Mouse (Mus musculus) cerebellum, adult 2 months (tissue): ENCODE data around the gene Pdcd2.

Experiments
- CTCF ChIP-seq: fragments of 200-500 bp; IDR thresholded peaks from 2 replicates; pipeline ENCODE4 v1.5.1; 2011; ENCODE audit warnings: low read depth, mild to moderate bottlenecking, control low read depth, low read length, moderate library complexity, borderline replicate concordance; ENCODE audit not compliant: insufficient read depth
- POLR2A ChIP-seq: fragments of 200-500 bp; IDR thresholded peaks from 2 replicates; pipeline ENCODE4 v1.6.1; 2011; ENCODE audit warnings: low read length, control low read depth, borderline replicate concordance; ENCODE audit not compliant: insufficient read depth

DNA sequence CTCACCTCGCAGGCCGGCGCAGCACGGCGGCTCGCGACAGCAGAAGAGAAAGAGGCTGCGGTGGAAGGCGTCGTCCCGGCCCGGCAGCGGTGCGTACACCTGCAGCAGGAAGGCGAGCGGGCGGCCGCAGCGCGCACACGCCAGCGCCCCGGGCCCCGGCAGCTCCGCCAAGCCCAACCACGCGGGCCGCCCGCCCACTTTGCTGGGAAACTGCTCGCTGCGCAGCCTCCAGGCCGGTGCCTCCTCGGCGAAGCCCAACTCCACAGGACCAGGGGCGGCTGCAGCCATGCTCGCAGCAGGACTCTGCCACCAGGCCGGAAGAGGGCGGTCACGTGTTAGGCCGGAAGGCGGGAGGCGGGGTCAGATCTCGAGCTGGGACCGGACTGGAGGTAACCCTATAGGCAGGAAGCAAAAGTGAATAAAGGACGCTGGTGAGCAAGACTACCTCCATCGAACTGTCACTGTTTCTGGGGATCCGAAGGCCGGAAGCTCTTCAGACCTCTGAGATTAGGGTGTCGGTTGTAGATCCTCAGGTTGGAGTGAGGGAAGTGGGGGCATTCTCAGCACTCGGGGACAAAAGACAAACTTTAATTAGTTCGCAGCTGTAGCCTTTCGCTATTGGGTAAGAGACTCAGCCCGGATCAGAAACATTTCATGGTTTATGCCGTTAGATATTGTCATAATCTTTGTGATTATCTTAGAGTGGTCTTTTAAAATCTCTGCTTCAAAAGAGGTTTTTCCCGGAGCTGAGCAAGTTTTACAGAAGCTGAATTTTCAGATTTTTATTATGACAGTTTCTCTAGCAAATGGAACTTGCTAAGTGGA is at the start of gene Pdcd2:
- TF ChIP-seq POLR2A (peak; percentile 90), CTCF (no peak)
